9 mouse cellular contexts compared by ENCODE assay signal in the genomic region with DNA sequence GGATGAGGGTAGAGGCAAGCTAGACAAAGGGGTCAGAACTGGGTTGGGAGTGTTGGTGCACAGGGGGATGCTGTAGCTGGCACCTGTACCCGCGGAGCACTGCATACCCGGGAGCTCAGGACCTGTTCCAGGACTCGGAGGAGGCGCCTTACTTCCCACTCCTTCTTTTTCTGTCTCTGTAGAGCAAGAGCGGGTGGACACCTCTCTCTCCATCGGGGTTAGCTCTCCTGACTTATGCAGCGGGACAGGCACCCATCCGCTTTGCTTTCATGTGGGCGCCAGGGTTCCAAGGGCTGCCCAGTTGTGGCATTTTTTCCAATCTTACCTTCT. TPM values are rescaled to one million over a fixed set of nuclear protein-coding genes. Genes with fewer than 3 reads are reported as not detected.
DNase-seq lines count a peak whose midpoint lies in the region; ATAC-seq and TF ChIP-seq lines count a peak whose summit lies in the region.
"Had no signal": no experiment of that assay in that cellular context is flagged by ENCODE, and none has a peak within 500 bp of the region (broad histone marks: within the 10 kb centered on the region; RNA-seq: fewer than 3 reads in every experiment).

No protein-coding gene starts in this region.

- peak overlapping the region; percentile 99 for H3K4me2 ChIP-seq in limb, embryonic 15.5 days
- H3K4me2 ChIP-seq in stomach, embryonic 16.5 days (ENCODE audit: low read depth, low read length) = peak overlapping the region; percentile 98

- no peaks in the 10 kb centered on the region for H3K4me1 ChIP-seq in cerebellum, adult 2 months (ENCODE audit: control insufficient read depth, insufficient read depth, low read length)
- peaks cover 12% of the 10 kb centered on the region for H3K4me1 ChIP-seq in megakaryocyte, embryonic 14.5 days
- peaks cover 19% of the 10 kb centered on the region for H3K4me1 ChIP-seq in limb, embryonic 15.5 days
- H3K4me1 ChIP-seq in stomach, embryonic 16.5 days (ENCODE audit: control insufficient read depth, insufficient read depth, low read length) = peaks cover 15% of the 10 kb centered on the region

- no peaks in the 10 kb centered on the region for H3K9me3 ChIP-seq in megakaryocyte, embryonic 14.5 days
- H3K9me3 ChIP-seq in limb, embryonic 15.5 days = no peaks in the 10 kb centered on the region
- H3K9me3 ChIP-seq in stomach, embryonic 16.5 days (replicated peaks; ENCODE audit: control insufficient read depth, low read length) = no peaks in the 10 kb centered on the region

- H3K4me3 ChIP-seq in cerebellum, adult 2 months (replicated peaks; ENCODE audit: insufficient read depth, low read depth, low read length) = peak overlapping the region; percentile 63
- peak overlapping the region; percentile 66 for H3K4me3 ChIP-seq in megakaryocyte, embryonic 14.5 days (replicated peaks)
- H3K4me3 ChIP-seq in limb, embryonic 15.5 days = peak overlapping the region; percentile 52
- H3K4me3 ChIP-seq in stomach, embryonic 16.5 days (replicated peaks; ENCODE audit: low read length) = peak overlapping the region; percentile 58

- no peak for TF ChIP-seq POLR2A in cerebellum, adult 2 months (IDR thresholded peaks at IDR 0.05; ENCODE audit: borderline replicate concordance, insufficient read depth, low read length)

- DNase-seq in cerebellum, adult 2 months = no peak
- DNase-seq in cerebellum, adult 9-10 months = no peak
- no peak for DNase-seq in urinary bladder, postnatal 10 days (ENCODE audit: low spot score)
- DNase-seq: kidney, postnatal 25 days had no signal

- no peaks in the 10 kb centered on the region for H3K27me3 ChIP-seq in cerebellum, adult 2 months (ENCODE audit: control insufficient read depth, insufficient read depth, low read length)
- peaks cover 73% of the 10 kb centered on the region for H3K27me3 ChIP-seq in megakaryocyte, embryonic 14.5 days (replicated peaks)
- H3K27me3 ChIP-seq in limb, embryonic 15.5 days = peaks cover 67% of the 10 kb centered on the region
- H3K27me3 ChIP-seq in stomach, embryonic 16.5 days (ENCODE audit: control insufficient read depth, insufficient read depth, low read length) = peaks cover 57% of the 10 kb centered on the region

- 1% methylated on average over 10 of the region's 10 CpGs for WGBS in cerebellum, adult 2 months
- 1% methylated on average over 10 of the region's 10 CpGs for WGBS in limb, embryonic 15.5 days
- 2% methylated on average over 10 of the region's 10 CpGs for WGBS in stomach, embryonic 16.5 days

- H3K27ac ChIP-seq in cerebellum, adult 2 months (ENCODE audit: insufficient read depth, low read length) = no peak overlapping the region
- no peak overlapping the region for H3K27ac ChIP-seq in limb, embryonic 15.5 days
- no peak overlapping the region for H3K27ac ChIP-seq in stomach, embryonic 16.5 days (ENCODE audit: low read length)

- no peaks in the 10 kb centered on the region for H3K36me3 ChIP-seq in megakaryocyte, embryonic 14.5 days (replicated peaks; ENCODE audit: low read length)
- no peaks in the 10 kb centered on the region for H3K36me3 ChIP-seq in limb, embryonic 15.5 days
- H3K36me3 ChIP-seq in stomach, embryonic 16.5 days (ENCODE audit: control insufficient read depth, insufficient read depth, low read length) = no peaks in the 10 kb centered on the region

- no peak for ATAC-seq in megakaryocyte, adult 5-6 weeks (ENCODE audit: poor library complexity, severe bottlenecking)
- no peak for ATAC-seq in limb, embryonic 15.5 days (ENCODE audit: insufficient number of reproducible peaks, low FRiP score, low TSS enrichment, low read depth)
- no peak for ATAC-seq in stomach, embryonic 16.5 days (ENCODE audit: insufficient read depth, low FRiP score)
- no peak for ATAC-seq in erythroid progenitor cell, adult 5-6 weeks (replicated peaks; ENCODE audit: low FRiP score, poor library complexity, severe bottlenecking)

- no peak overlapping the region for H3K9ac ChIP-seq in limb, embryonic 15.5 days
- H3K9ac ChIP-seq in stomach, embryonic 16.5 days (ENCODE audit: low read length) = peak overlapping the region; percentile 67; the same call in 1 of the 2 replicates

- no peak for TF ChIP-seq CTCF in cerebellum, adult 2 months (IDR thresholded peaks at IDR 0.05; ENCODE audit: borderline replicate concordance, insufficient read depth, low read depth, low read length)

RNA-seq across cellular contexts. Expression of a gene that starts 0.6 kb away (rescaled TPM):
- 47.4 and 61.1 TPM in 2 replicates for polyA plus RNA-seq in cerebellum, adult 2 months (2012; rRNA removed)
- polyA plus RNA-seq in megakaryocyte, embryonic 14.5 days (2012; ENCODE audit: insufficient read depth, low replicate concordance) = not detected in 2 replicates
- not detected in 2 replicates for total RNA-seq in megakaryocyte, adult 5-6 weeks (2015)
- total RNA-seq in megakaryocyte, adult 5-6 weeks (2017) = not detected in 2 replicates
- 0.09 and 0.50 TPM in 2 replicates for polyA plus RNA-seq in limb, embryonic 15.5 days (2015; fragmentation: Nextera tagmentation; extraction: Ambion mirVana)
- polyA plus RNA-seq in stomach, embryonic 16.5 days (2015; fragmentation: Nextera tagmentation; extraction: Ambion mirVana) = 1.2 and 1.3 TPM in 2 replicates
- total RNA-seq in erythroid progenitor cell, adult 5-6 weeks (2015; ENCODE audit: low replicate concordance) = not detected in 2 replicates
- total RNA-seq in erythroid progenitor cell, adult 5-6 weeks (2017; ENCODE audit: low replicate concordance) = not detected in 2 replicates

Comparison
In these comparisons a context has a peak if more than half of its experiments do, and no peak if none do; other contexts are left out.
1. RNA of a gene that starts 0.6 kb away (polyA plus RNA-seq): 47.4 to 61.1 TPM in cerebellum, adult 2 months; 1.2 to 1.3 TPM in stomach, embryonic 16.5 days, 0.09 to 0.50 TPM in limb, embryonic 15.5 days and not detected in megakaryocyte, embryonic 14.5 days; every median in the first group is over 10 times any median in the second.
2. Peak in every context shown above with its lines, with median percentiles within 50 percentile points of each other: H3K4me3 ChIP-seq.